Mouse (Mus musculus): ENCODE measurements at regions not wholly inside any gene's neighbourhood (a gene's known extent, or its start where the extent isn't known, plus 50 kb on each side); places are given as distances from the start of the nearest gene placed in this dataset.
"Not testable (repeated sequence)": the region's sequence is repeated elsewhere in the genome, so short reads cannot be mapped to it uniquely, and the experiment has no call there.

- no peak for DNase-seq (ENCODE audit: low spot score)
These were observed 527.4 kb upstream of the Gm5150 start for GRCm38 (mm10) chr3:16533643-16534042.

- not testable (repeated sequence) for DNase-seq (ENCODE audit: low spot score)
These were observed 521.3 kb upstream of the Gm5150 start for GRCm38 (mm10) chr3:16527511-16527910.

GRCm38 (mm10) chr3:16488431-16488830 lies 482.2 kb upstream of the Gm5150 start:
- not testable (repeated sequence) for DNase-seq (ENCODE audit: low spot score)

DNA sequence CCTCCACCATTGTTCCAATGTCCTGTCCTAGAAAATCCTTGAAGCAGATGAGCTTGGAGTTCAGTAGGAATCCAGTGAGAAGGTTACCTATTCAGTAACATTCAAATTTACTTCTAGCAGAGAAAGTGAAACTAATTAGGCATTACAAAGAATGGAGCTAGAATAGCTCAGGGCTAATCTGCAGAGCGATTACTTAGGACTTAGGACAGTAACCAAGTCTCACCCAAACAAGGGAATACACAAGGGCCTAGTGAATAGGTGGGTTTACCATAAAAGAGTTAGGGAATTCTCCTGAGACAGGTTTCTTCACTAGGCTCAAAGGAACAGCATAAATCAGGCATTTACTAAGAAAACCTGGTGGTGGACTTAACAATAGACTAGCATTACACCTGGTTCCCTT lies 476.5 kb upstream of the Gm5150 start:
- DNase-seq (ENCODE audit: low spot score): no peak

DNA sequence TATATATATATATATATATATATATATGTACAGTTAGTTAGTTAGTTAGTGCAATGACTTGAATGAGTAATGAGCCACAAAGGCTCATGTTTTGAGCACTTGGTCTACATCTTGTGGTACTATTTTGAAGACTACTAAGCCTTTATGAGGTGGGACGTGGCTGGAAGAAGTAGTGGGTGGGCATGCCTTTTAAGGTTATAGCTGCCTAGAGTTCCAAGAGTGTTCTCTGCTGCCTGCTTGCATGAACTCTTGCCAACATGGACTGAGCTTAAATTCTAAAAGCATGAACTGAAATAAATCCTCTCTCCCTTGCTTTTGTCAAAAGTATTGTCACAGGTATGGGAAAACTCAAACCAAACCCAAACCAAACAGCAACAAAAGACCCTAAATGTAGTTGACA lies 465.1 kb upstream of the Gm5150 start:
- no peak for DNase-seq (ENCODE audit: low spot score)

DNA sequence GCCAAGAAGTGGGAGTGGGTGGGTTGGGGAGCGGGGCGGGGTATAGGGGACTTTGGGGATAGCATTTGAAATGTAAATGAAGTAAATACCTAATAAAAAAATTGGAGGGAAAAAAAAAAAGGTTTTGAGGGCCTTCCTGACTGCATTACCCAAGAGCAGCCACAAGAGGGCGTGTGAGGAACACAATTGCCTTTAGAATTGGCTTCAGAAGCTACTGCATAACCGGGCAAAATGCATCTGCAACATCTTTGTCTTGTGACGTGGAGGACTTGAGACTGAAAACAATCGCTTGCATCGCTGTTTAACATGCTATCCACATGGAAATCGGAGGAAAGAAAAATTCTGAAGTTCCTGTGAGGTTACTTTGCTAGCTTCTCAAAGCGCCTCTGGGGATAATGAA lies 460.2 kb upstream of the Gm5150 start:
- DNase-seq (ENCODE audit: low spot score): peak; percentile 14

- DNase-seq (ENCODE audit: low spot score): no peak
These were observed 459.1 kb upstream of the Gm5150 start for GRCm38 (mm10) chr3:16465357-16465756.

GRCm38 (mm10) chr3:16464301-16464700 lies 458.1 kb upstream of the Gm5150 start:
- no peak for DNase-seq (ENCODE audit: low spot score)

GRCm38 (mm10) chr3:16433033-16433432 lies 426.8 kb upstream of the Gm5150 start:
- no peak for DNase-seq (ENCODE audit: low spot score)

GRCm38 (mm10) chr3:16431819-16432115 lies 425.5 kb upstream of the Gm5150 start:
- no peak for DNase-seq (ENCODE audit: low spot score)

GRCm38 (mm10) chr3:16431082-16431818 lies 425.0 kb upstream of the Gm5150 start:
- no peak for DNase-seq (ENCODE audit: low spot score)

Measured in urinary bladder, postnatal 25 days (tissue).